Mouse (Mus musculus) cortical plate, adult 2 months (tissue): ENCODE results near the gene Ccn1.

Experiments used
- CTCF ChIP-seq: fragments of 200-500 bp; IDR thresholded peaks from 2 replicates; pipeline ENCODE4 v1.5.1; 2011; ENCODE audit warnings: mild to moderate bottlenecking, control low read depth, low read length; ENCODE audit not compliant: insufficient read depth; ENCODE audit errors: extremely low read depth
- POLR2A ChIP-seq: fragments of 200-500 bp; IDR thresholded peaks from 2 replicates; pipeline ENCODE4 v1.6.1; 2011; ENCODE audit warnings: mild to moderate bottlenecking, low read length, control low read depth; ENCODE audit not compliant: insufficient read depth; ENCODE audit errors: extremely low read depth

DNA sequence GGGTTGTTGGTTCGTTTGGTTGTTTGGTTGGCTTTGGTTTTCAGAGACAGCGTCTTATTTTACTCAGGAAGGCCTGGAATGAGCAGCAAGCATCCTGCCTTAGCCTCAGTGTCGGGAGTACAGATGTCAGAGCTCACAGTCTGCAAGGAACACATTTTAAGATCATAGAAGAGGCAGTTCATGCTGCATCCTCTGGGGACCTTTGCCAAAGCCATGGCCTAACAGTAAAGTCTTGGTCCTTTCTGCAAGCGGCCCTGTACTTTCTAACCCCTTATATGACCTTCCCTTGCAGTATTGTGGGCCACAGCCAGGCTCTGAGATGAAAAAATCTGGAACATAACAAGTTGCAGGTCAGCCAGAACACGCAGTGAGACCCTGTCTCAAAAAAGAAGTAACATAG lies 38.1 kb upstream of the Ccn1 start:
- TF ChIP-seq CTCF (no peak), POLR2A (no peak)
